Mouse (Mus musculus) neural tube, embryonic 12.5 days (tissue): ENCODE measurements around the gene Il3. TPM values are rescaled to one million over a fixed set of nuclear protein-coding genes. Genes with fewer than 3 reads are reported as not detected.
"Not testable (repeated sequence)": the region's sequence is repeated elsewhere in the genome, so short reads cannot be mapped to it uniquely, and the experiment has no call there.

Experiments
- ATAC-seq: fragments of 200-750 bp; cut with Nextera tagmentation; 2 replicates; pipeline ENCODE4 v1.8.0; 2017; ENCODE audit warnings: low read depth, mild to moderate bottlenecking, moderate TSS enrichment, moderate library complexity; ENCODE audit not compliant: low FRiP score
- H3K27ac ChIP-seq: fragments of 300-500 bp; sonication (generic); 2 replicates; pipeline ENCODE4 v1.5.1; 2016
- H3K27me3 ChIP-seq: fragments of 300-500 bp; sonication (generic); replicated peaks from 2 replicates; pipeline ENCODE4 v1.6.1; 2016; ENCODE audit warnings: mild to moderate bottlenecking
- H3K36me3 ChIP-seq: fragments of 300-500 bp; sonication (generic); 2 replicates; pipeline ENCODE4 v1.6.1; 2016; ENCODE audit warnings: mild to moderate bottlenecking
- H3K4me1 ChIP-seq: fragments of 300-500 bp; sonication (generic); 2 replicates; pipeline ENCODE4 v1.6.1; 2016
- H3K4me2 ChIP-seq: fragments of 300-500 bp; sonication (generic); replicated peaks from 2 replicates; pipeline ENCODE4 v1.6.1; 2016; ENCODE audit warnings: mild to moderate bottlenecking
- H3K4me3 ChIP-seq: fragments of 300-500 bp; sonication (generic); 2 replicates; pipeline ENCODE4 v1.5.1; 2016
- H3K9ac ChIP-seq: fragments of 300-500 bp; sonication (generic); 2 replicates; pipeline ENCODE4 v1.6.1; 2016; ENCODE audit warnings: mild to moderate bottlenecking
- H3K9me3 ChIP-seq: fragments of 300-500 bp; sonication (generic); 2 replicates; pipeline ENCODE4 v1.6.1; 2016; ENCODE audit warnings: mild to moderate bottlenecking
- WGBS: fragments of 180-500 bp; shearing (Covaris S2); methylation state at CpG from one replicate; pipeline ENCODE4 v1.1.7; 2016; 5-methylcytosine and 5-hydroxymethylcytosine counted together
- polyA plus RNA-seq: library from polyadenylated mRNA; unstranded; fragments of >200 nt; fragmentation: Nextera tagmentation; extraction: Ambion mirVana; gene quantifications from 2 replicates; pipeline ENCODE4 v1.2.1, GENCODE M21; 2016

Gene Il3
- polyA plus RNA-seq, 1 experiment from 2014 or later = not detected

DNA sequence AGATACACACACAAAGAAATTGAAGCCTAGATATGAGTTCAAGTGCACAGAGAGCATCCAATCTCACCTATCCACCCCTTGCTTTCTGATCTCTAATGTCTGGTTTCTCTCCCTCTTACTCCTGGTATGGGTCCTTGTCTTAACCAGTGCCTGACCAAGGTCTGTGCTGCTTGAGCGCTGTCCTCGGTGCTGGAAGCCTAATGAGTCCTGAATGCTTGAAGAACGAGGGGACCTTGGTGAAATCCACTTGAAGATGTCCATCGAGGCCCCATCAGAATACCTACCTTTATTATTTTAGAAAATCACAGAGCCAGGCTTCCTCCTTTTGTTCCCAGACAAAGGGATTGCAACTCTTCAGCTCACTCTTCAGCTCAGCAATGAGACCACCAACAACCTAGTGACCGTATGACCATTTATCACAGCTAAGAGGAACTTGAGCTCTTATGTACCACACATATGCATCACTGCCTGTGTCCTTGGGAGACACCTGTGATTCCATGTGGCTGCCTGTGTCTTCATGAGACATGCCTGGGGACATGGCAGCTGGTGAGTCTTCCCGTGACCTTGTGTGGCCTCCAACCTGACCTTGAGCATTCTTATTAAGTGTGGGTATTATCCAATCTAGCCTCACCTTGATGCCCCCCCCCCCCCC lies 36.1 kb upstream of the Il3 start:
- peak overlapping the region; percentile 86; the same call in 1 of the 2 replicates for H3K9ac ChIP-seq

GRCm38 (mm10) chr11:54302606-54303005 lies 35.5 kb upstream of the Il3 start:
- no peaks in the 10 kb centered on the region for H3K27me3 ChIP-seq
- WGBS = 95% methylated on average over 3 of the region's 3 CpGs
- no peaks in the 10 kb centered on the region for H3K9me3 ChIP-seq
- no peak for ATAC-seq
- 0 out of 2 replicates have a peak overlapping the region, but pooled peaks have one; percentile 74 for H3K4me2 ChIP-seq
- H3K27ac ChIP-seq = no peak overlapping the region
- no peak overlapping the region for H3K4me3 ChIP-seq
- no peak overlapping the region for H3K9ac ChIP-seq
- peaks cover 23% of the 10 kb centered on the region for H3K4me1 ChIP-seq
- no peaks in the 10 kb centered on the region for H3K36me3 ChIP-seq

More for the DNA sequence above, 36.1 kb upstream of the Il3 start:
- Histone ChIP-seq H3K4me2 (peak overlapping the region; percentile 74), H3K36me3 (no peaks in the 10 kb centered on the region), H3K27ac (no peak overlapping the region), H3K27me3 (no peaks in the 10 kb centered on the region), H3K4me1 (peaks cover 23% of the 10 kb centered on the region), H3K4me3 (peak overlapping the region; percentile 73), H3K9me3 (no peaks in the 10 kb centered on the region)
- 0 out of 2 replicates have a peak, but pooled peaks have one; percentile 23 for ATAC-seq
- 21% methylated on average over 6 of the region's 6 CpGs for WGBS

DNA sequence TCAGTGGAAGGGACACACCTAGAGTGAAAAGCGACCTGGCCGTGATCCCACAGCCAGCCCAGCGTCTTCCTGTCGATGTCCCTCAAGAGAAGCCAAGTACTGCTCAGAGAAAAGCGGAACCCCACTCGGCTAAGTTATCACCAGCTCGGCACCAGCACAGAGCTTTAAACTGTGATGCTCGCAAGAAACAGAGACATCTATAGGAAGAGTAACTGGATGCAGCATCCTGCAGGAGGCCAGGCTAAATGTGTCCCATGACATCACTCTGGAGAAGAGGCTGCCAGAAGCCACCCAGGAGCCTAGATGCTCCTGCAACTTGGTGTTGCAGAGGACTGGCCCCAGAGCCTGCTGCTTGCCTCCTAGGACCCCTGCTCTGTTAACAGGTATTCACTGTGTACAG lies 34.9 kb upstream of the Il3 start:
- H3K4me3 ChIP-seq = no peak overlapping the region
- no peaks in the 10 kb centered on the region for H3K9me3 ChIP-seq
- no peaks in the 10 kb centered on the region for H3K36me3 ChIP-seq
- H3K4me2 ChIP-seq = no peak overlapping the region
- H3K27me3 ChIP-seq = no peaks in the 10 kb centered on the region
- WGBS = 91% methylated on average over 8 of the region's 8 CpGs
- H3K4me1 ChIP-seq = peaks cover 23% of the 10 kb centered on the region
- ATAC-seq = no peak
- no peak overlapping the region for H3K9ac ChIP-seq
- no peak overlapping the region for H3K27ac ChIP-seq

- ATAC-seq = no peak
- Histone ChIP-seq H3K27ac (no peak overlapping the region), H3K9ac (no peak overlapping the region), H3K27me3 (no peaks in the 10 kb centered on the region), H3K4me1 (peaks cover 8% of the 10 kb centered on the region; the same call in 1 of the 2 replicates), H3K4me3 (no peak overlapping the region), H3K9me3 (no peaks in the 10 kb centered on the region), H3K36me3 (no peaks in the 10 kb centered on the region), H3K4me2 (no peak overlapping the region)
Observed at GRCm38 (mm10) chr11:54298777-54299176, 31.7 kb upstream of the Il3 start.

- not testable (repeated sequence) for H3K36me3 ChIP-seq, H3K9ac ChIP-seq, H3K4me2 ChIP-seq, H3K4me1 ChIP-seq, H3K9me3 ChIP-seq, H3K4me3 ChIP-seq, H3K27ac ChIP-seq, ATAC-seq, H3K27me3 ChIP-seq
- 76% methylated on average over 2 of the region's 2 CpGs for WGBS
Observed at GRCm38 (mm10) chr11:54297471-54297870, 30.4 kb upstream of the Il3 start.

DNA sequence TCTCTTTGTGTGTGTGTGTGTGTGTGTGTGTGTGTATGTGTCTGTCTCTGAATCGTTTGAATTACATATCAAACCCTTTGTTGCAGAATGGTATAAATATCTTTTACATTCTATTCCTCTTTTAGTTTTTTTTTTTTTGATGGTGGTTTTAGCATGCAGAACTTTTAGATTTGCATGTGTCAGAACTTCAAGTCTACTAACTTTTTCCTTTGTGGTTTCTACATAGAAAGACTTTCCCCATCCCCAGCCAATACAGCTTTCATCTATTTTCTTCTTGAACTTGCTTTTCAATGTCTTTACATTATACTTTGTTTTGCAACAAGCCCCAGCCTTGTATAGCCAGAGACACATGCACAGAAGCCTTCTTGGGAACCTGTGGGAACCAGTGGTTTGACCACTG lies 29.7 kb upstream of the Il3 start:
- H3K4me3 ChIP-seq = no peak overlapping the region
- H3K9me3 ChIP-seq = no peaks in the 10 kb centered on the region
- no peaks in the 10 kb centered on the region for H3K36me3 ChIP-seq
- H3K4me1 ChIP-seq = no peaks in the 10 kb centered on the region
- no peaks in the 10 kb centered on the region for H3K27me3 ChIP-seq
- H3K4me2 ChIP-seq = no peak overlapping the region
- H3K27ac ChIP-seq = no peak overlapping the region
- no peak overlapping the region for H3K9ac ChIP-seq
- WGBS = 92% methylated on average over 1 of the region's 1 CpGs
- ATAC-seq = no peak

- no peaks in the 10 kb centered on the region for H3K4me1 ChIP-seq
- H3K27me3 ChIP-seq = no peaks in the 10 kb centered on the region
- WGBS = 86% methylated on average over 4 of the region's 4 CpGs
- H3K27ac ChIP-seq = no peak overlapping the region
- no peak for ATAC-seq
- no peaks in the 10 kb centered on the region for H3K36me3 ChIP-seq
- no peaks in the 10 kb centered on the region for H3K9me3 ChIP-seq
- no peak overlapping the region for H3K4me2 ChIP-seq
- no peak overlapping the region for H3K9ac ChIP-seq
- no peak overlapping the region for H3K4me3 ChIP-seq
Observed at GRCm38 (mm10) chr11:54295971-54296370, 28.9 kb upstream of the Il3 start.

DNA sequence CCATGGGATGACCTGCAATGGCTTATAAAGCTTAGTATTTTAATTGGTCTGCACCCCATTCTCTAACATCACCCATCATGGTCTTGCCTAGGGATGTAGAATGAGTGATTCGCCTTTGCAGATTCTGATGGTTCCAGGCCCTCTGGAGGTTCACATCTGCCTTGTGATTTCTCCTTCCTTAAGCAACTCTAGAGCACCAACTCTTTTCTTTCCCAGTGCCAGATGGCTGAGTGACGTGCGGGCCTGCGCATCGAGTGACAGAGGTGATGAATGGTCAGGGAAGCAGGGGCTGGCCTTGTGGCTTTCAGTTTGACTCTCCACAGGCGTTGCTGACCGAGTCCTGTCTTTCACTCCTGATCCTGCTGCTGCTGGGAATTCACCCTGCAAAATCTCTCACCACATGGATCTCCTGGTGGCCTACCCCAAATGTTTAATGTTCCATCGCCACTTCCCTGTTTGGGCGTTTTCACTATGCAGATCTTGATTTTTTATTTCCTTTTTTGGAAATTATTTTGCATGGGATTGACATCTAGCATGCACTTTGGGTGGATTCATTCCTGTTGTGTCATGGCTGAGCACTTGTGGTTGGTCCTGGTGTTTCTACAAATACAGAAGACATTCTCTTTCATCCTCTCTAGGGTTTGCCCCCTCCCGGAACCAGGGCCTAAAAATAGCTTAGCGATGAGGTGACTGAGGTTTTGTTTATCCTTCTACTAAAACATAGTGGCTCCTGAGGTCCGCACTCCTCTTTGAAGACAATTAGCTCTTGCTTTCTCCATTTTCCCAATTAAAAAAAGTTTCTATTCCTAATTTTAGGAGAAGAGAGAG lies 27.1 kb upstream of the Il3 start:
- Histone ChIP-seq H3K9ac (no peak overlapping the region), H3K4me3 (no peak overlapping the region), H3K27ac (no peak overlapping the region), H3K4me1 (no peaks in the 10 kb centered on the region), H3K9me3 (no peaks in the 10 kb centered on the region), H3K36me3 (no peaks in the 10 kb centered on the region), H3K27me3 (no peaks in the 10 kb centered on the region), H3K4me2 (no peak overlapping the region)
- WGBS = 71% methylated on average over 12 of the region's 12 CpGs
- no peak for ATAC-seq

GRCm38 (mm10) chr11:54292163-54292562 lies 25.1 kb upstream of the Il3 start:
- no peak for ATAC-seq
- Histone ChIP-seq H3K4me1 (no peaks in the 10 kb centered on the region), H3K4me3 (no peak overlapping the region), H3K27me3 (no peaks in the 10 kb centered on the region), H3K27ac (no peak overlapping the region), H3K36me3 (no peaks in the 10 kb centered on the region), H3K4me2 (no peak overlapping the region), H3K9me3 (no peaks in the 10 kb centered on the region), H3K9ac (no peak overlapping the region)
- WGBS = 90% methylated on average over 2 of the region's 2 CpGs

- Histone ChIP-seq H3K4me2 (no peak overlapping the region), H3K4me1 (no peaks in the 10 kb centered on the region), H3K27me3 (no peaks in the 10 kb centered on the region), H3K9ac (no peak overlapping the region), H3K36me3 (no peaks in the 10 kb centered on the region), H3K9me3 (no peaks in the 10 kb centered on the region), H3K27ac (no peak overlapping the region), H3K4me3 (no peak overlapping the region)
- no peak for ATAC-seq
- WGBS = 86% methylated on average over 8 of the region's 8 CpGs
Observed at GRCm38 (mm10) chr11:54287821-54288453, 20.9 kb upstream of the Il3 start.

- Histone ChIP-seq H3K9me3 (no peaks in the 10 kb centered on the region), H3K4me3 (no peak overlapping the region), H3K27me3 (no peaks in the 10 kb centered on the region), H3K36me3 (no peaks in the 10 kb centered on the region), H3K9ac (no peak overlapping the region), H3K27ac (no peak overlapping the region), H3K4me2 (no peak overlapping the region), H3K4me1 (no peaks in the 10 kb centered on the region)
- no peak for ATAC-seq
- WGBS = 78% methylated on average over 5 of the region's 5 CpGs
Observed at GRCm38 (mm10) chr11:54271437-54271949, 4.4 kb upstream of the Il3 start.

GRCm38 (mm10) chr11:54269191-54269896 lies 2.3 kb upstream of the Il3 start:
- no peak overlapping the region for H3K4me2 ChIP-seq
- 86% methylated on average over 3 of the region's 3 CpGs for WGBS
- no peaks in the 10 kb centered on the region for H3K4me1 ChIP-seq
- H3K27ac ChIP-seq = no peak overlapping the region
- no peaks in the 10 kb centered on the region for H3K36me3 ChIP-seq
- no peaks in the 10 kb centered on the region for H3K27me3 ChIP-seq
- H3K4me3 ChIP-seq = no peak overlapping the region
- no peak overlapping the region for H3K9ac ChIP-seq
- no peaks in the 10 kb centered on the region for H3K9me3 ChIP-seq
- no peak for ATAC-seq
